Mouse (Mus musculus): ENCODE data around the gene Gm10518. TPM values are rescaled to one million over a fixed set of nuclear protein-coding genes. Genes with fewer than 3 reads are reported as not detected.

The Gm10518 gene
- polyA plus RNA-seq, 1 experiment from 2014 or later: not detected

DNA sequence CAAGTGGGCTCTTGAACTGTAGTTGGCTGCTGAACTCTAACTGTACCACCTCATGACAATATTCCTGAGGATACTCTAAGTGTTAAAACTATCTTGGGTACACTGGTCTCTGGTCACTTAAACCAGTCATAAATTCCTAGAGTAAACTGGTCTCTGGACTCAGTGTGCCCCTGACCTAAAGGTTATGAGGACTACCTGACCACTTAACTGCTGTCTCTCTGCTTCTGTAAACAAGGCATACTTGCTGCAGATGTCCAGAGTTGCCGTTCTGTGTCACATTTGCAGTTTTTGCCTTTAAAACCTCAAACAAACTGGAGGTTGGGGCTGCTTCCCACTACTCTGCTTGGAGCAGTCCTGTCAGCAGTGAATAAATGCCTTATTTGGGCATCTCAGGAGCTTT is 30.4 kb downstream of the Gm10518 start:
- H3K27ac ChIP-seq (ENCODE audit: low read depth): no peak overlapping the region
- no peak overlapping the region for H3K9ac ChIP-seq
- H3K4me1 ChIP-seq (ENCODE audit: insufficient read depth): no peaks in the 10 kb centered on the region
- ATAC-seq (ENCODE audit: insufficient read depth): no peak
- 51% methylated on average over 1 of the region's 1 CpGs for WGBS
- H3K4me2 ChIP-seq: no peak overlapping the region
- H3K4me3 ChIP-seq (ENCODE audit: low read depth, low read length): no peak overlapping the region
- no peak for TF ChIP-seq CTCF (IDR thresholded peaks at IDR 0.05; ENCODE audit: low read depth)
- H3K27me3 ChIP-seq (ENCODE audit: insufficient read depth, low read length): no peaks in the 10 kb centered on the region
- no peaks in the 10 kb centered on the region for H3K9me3 ChIP-seq (ENCODE audit: low read depth, low read length)
- H3K36me3 ChIP-seq (ENCODE audit: insufficient read depth): no peaks in the 10 kb centered on the region
- no peak for DNase-seq

DNA sequence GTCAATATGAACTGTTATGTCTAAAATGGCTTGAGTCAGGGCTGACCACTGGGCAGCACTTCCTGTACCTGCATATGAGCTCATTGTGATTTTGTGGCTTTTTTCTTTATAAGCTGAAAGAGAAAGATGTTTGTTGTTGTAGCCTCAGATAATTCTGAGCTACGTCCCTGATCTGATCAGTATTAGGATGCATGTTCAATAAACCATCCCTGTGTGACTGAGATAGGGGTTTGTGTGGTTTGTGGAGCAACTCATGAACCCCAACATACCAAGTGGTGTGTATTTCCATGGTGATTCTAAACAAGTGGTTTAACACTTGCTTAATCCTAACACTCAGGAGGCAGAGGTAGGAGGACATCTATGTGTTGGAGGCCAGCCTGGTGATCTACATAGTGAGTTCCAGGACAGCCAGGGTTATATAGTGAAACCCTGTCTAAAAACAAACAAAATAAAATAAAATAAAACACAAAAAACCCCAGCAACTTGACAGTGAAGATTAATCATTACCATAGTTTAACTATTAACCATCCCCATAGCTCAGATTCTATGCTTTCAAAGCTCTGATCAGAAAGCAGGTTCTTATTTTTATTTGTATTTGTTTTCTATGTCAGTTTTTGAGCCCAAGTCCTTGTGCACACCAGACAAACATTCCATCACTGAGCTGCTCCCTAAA is 32.7 kb downstream of the Gm10518 start:
- Histone ChIP-seq H3K9ac (no peak overlapping the region), H3K27ac (ENCODE audit: low read depth) (no peak overlapping the region), H3K9me3 (ENCODE audit: low read depth, low read length) (no peaks in the 10 kb centered on the region), H3K4me3 (ENCODE audit: low read depth, low read length) (no peak overlapping the region), H3K36me3 (ENCODE audit: insufficient read depth) (no peaks in the 10 kb centered on the region), H3K4me2 (no peak overlapping the region), H3K4me1 (ENCODE audit: insufficient read depth) (no peaks in the 10 kb centered on the region), H3K27me3 (ENCODE audit: insufficient read depth, low read length) (no peaks in the 10 kb centered on the region)
- no peak for TF ChIP-seq CTCF (IDR thresholded peaks at IDR 0.05; ENCODE audit: low read depth)
- no peak for ATAC-seq (ENCODE audit: insufficient read depth)
- DNase-seq: no peak
- WGBS: 82% methylated on average over 1 of the region's 1 CpGs

DNA sequence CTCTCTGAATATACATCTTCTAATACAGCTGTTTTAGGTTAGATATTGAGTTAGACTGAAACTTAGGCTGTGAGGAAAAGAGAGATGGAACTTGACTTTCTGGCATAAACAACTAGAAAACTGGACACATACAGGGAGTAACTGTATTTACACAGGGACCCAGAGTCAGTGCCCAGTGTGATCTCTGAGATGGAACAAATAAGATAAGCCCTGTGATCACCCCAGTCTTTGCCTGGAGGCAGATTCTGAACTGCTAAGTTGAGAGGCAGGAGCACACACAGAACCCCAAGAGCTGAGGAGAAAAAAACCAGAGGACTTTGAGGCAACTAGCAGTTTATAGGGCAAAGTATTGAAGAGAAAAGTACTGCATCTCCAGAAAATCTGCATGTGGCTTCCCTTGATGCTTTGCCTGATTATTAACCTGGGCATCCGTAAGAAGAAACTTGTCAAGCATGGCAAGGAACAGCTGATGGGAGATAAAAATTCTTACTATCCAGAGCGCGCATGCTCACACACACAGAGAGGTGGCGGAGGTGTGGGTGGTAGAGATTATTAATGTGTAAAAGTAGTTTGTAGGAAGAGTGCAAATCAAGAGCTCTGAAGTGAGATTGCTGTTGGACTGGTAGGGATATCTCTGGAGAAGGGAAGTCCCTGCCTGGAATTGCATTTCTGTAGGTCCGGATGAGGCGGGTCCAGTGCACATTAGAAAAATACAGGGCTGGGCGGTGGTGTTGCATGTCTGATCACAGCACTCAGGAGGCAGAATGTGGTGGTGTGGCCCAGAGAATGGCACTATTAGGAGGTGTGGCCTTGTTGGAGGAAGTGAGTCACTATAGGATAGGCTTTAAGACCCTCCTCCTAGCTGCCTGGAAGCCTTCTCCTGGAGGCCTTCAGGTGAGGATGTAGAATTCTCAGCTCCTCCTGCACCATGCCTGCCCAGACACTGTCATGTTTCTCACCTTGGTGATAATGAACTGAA is 33.5 kb downstream of the Gm10518 start:
- H3K27ac ChIP-seq (ENCODE audit: low read depth): no peak overlapping the region

DNA sequence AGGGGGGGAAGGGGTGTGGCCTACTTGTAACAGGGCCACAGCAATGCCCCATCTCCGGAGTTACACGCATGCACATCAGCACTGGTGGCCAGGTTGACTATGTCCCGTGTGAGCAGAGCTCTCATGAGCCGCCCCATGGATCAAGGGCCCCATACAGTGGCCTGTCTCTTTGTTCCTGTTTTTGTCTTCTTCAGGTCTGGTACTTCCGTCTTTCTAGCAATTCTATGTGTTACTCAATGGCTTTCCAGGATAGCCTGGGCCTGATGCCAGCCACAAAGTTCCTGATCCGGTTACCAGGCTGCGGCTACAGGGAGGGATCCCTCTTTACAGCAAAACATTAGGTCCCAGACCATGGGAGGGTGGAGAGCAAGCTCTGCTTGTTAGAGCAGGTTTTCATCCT is 39.4 kb downstream of the Gm10518 start:
- Histone ChIP-seq H3K9ac (no peak overlapping the region), H3K4me1 (ENCODE audit: insufficient read depth) (no peaks in the 10 kb centered on the region), H3K4me2 (no peak overlapping the region), H3K27ac (ENCODE audit: low read depth) (no peak overlapping the region), H3K36me3 (ENCODE audit: insufficient read depth) (no peaks in the 10 kb centered on the region), H3K4me3 (ENCODE audit: low read depth, low read length) (no peak overlapping the region), H3K9me3 (ENCODE audit: low read depth, low read length) (no peaks in the 10 kb centered on the region), H3K27me3 (ENCODE audit: insufficient read depth, low read length) (no peaks in the 10 kb centered on the region)
- TF ChIP-seq CTCF (IDR thresholded peaks at IDR 0.05; ENCODE audit: low read depth): no peak
- DNase-seq (peak; percentile 60), ATAC-seq (ENCODE audit: insufficient read depth) (no peak)
- WGBS: 82% methylated on average over 7 of the region's 7 CpGs

More for the DNA sequence above, 33.5 kb downstream of the Gm10518 start:
- no peaks in the 10 kb centered on the region for H3K27me3 ChIP-seq (ENCODE audit: insufficient read depth, low read length)
- no peak for TF ChIP-seq CTCF (IDR thresholded peaks at IDR 0.05; ENCODE audit: low read depth)
- H3K4me3 ChIP-seq (ENCODE audit: low read depth, low read length): no peak overlapping the region
- no peak overlapping the region for H3K4me2 ChIP-seq
- no peak for ATAC-seq (ENCODE audit: insufficient read depth)
- H3K36me3 ChIP-seq (ENCODE audit: insufficient read depth): no peaks in the 10 kb centered on the region
- DNase-seq: no peak
- 87% methylated on average over 7 of the region's 7 CpGs for WGBS
- no peaks in the 10 kb centered on the region for H3K4me1 ChIP-seq (ENCODE audit: insufficient read depth)
- H3K9me3 ChIP-seq (ENCODE audit: low read depth, low read length): no peaks in the 10 kb centered on the region
- H3K9ac ChIP-seq: no peak overlapping the region

DNA sequence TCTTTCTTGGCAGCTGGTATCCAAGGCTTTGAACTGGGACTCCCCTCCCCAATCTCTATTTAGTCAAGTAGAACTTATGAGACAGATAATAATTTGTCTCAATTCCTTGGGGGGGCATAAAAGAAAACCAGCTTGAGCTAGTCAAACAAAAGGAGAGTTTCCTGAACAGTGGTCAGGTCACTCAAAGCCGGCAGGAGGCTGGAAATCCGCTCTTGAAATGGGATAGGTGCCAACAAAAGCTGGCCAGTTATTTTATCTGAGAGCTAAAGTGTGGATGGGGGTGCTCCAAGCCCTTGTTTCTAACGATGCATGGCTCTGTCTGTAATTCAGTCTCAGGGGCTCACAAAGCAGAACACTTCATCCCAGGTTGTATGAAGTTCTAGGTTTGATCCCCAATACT is 40.8 kb downstream of the Gm10518 start:
- H3K9ac ChIP-seq: no peak overlapping the region
- 14% methylated on average over 3 of the region's 3 CpGs for WGBS
- H3K27ac ChIP-seq (ENCODE audit: low read depth): no peak overlapping the region
- no peak for ATAC-seq (ENCODE audit: insufficient read depth)
- H3K27me3 ChIP-seq (ENCODE audit: insufficient read depth, low read length): no peaks in the 10 kb centered on the region
- H3K4me3 ChIP-seq (ENCODE audit: low read depth, low read length): no peak overlapping the region
- no peaks in the 10 kb centered on the region for H3K4me1 ChIP-seq (ENCODE audit: insufficient read depth)
- DNase-seq: peak; percentile 69
- TF ChIP-seq CTCF (IDR thresholded peaks at IDR 0.05; ENCODE audit: low read depth): no peak
- no peaks in the 10 kb centered on the region for H3K36me3 ChIP-seq (ENCODE audit: insufficient read depth)
- no peak overlapping the region for H3K4me2 ChIP-seq
- H3K9me3 ChIP-seq (ENCODE audit: low read depth, low read length): no peaks in the 10 kb centered on the region

DNA sequence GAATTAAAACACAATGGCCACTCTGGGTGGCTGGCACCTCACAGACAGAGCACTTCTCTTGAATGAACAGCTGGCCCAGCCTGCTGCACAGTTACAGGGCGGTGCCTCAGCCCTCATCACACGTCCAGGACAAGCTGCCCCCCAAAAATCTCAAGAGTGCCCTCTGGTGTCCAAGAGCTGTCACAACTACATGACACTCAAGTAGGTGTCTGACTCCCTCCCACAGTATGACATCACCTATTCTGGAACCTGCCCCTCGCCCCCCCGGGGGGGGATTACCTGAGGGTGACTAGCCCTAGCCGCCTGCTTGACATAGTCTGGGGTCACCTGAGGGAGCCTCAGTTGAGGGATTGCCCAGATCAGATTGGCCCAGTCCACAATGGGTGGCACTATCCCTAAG is 41.7 kb downstream of the Gm10518 start:
- H3K9me3 ChIP-seq (ENCODE audit: low read depth, low read length): no peaks in the 10 kb centered on the region
- H3K4me3 ChIP-seq (ENCODE audit: low read depth, low read length): no peak overlapping the region
- DNase-seq (peak; percentile 78), ATAC-seq (ENCODE audit: insufficient read depth) (peak; percentile 77)
- no peaks in the 10 kb centered on the region for H3K27me3 ChIP-seq (ENCODE audit: insufficient read depth, low read length)
- H3K4me1 ChIP-seq (ENCODE audit: insufficient read depth): no peaks in the 10 kb centered on the region
- no peak overlapping the region for H3K9ac ChIP-seq
- no peak overlapping the region for H3K27ac ChIP-seq (ENCODE audit: low read depth)
- H3K36me3 ChIP-seq (ENCODE audit: insufficient read depth): no peaks in the 10 kb centered on the region
- H3K4me2 ChIP-seq: no peak overlapping the region
- WGBS: 17% methylated on average over 5 of the region's 5 CpGs
- peak; percentile 70 for TF ChIP-seq CTCF (IDR thresholded peaks at IDR 0.05; ENCODE audit: low read depth)

DNA sequence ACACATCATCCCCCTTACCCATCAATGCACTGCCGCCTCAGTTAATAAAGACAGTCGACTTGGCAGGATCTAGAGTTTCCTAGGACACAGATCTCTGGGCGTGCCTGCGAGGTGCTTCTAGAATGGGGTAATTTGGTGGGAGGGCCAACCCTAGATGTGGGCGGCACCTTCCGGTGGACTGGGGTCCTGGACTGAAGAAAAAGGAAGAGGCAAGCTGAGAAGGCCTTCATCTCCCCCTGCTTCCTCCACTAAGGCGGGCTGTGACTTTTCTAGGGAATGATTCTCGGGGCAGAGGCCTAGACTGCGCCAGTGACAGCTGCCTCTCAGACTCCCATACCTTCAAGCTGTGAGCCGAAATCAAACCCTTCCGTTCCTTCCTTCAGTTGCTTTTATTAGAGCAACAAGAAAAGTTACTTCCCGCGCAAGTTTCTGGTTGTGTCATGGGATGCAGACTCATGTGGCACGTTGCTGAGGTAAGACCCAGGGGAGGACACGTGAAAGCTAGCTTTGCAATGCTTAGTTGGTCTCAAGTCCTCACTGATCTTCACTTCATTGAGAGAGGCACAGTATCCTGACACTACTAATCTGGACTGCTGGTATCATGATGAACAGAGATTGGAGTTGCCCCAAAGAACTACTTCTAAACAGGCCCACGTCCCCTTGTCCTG is 42.8 kb downstream of the Gm10518 start:
- 81% methylated on average over 16 of the region's 16 CpGs for WGBS
- Histone ChIP-seq H3K9me3 (ENCODE audit: low read depth, low read length) (no peaks in the 10 kb centered on the region), H3K4me2 (no peak overlapping the region), H3K4me3 (ENCODE audit: low read depth, low read length) (no peak overlapping the region), H3K9ac (no peak overlapping the region), H3K27me3 (ENCODE audit: insufficient read depth, low read length) (no peaks in the 10 kb centered on the region), H3K4me1 (ENCODE audit: insufficient read depth) (no peaks in the 10 kb centered on the region), H3K27ac (ENCODE audit: low read depth) (no peak overlapping the region), H3K36me3 (ENCODE audit: insufficient read depth) (no peaks in the 10 kb centered on the region)
- no peak for TF ChIP-seq CTCF (IDR thresholded peaks at IDR 0.05; ENCODE audit: low read depth)
- no peak for DNase-seq
- ATAC-seq (ENCODE audit: insufficient read depth): no peak
